Comparison of ENCODE assay signal across 28 mouse cellular contexts in genomic region chr2:74695383-74695782, GRCm38 (mm10). TPM values are rescaled to one million over a fixed set of nuclear protein-coding genes. Genes with fewer than 3 reads are reported as not detected.
A peak's percentile ranks its signal among the peaks of the same experiment; 100 is the strongest.
DNase-seq lines count a peak whose midpoint lies in the region; ATAC-seq and TF ChIP-seq lines count a peak whose summit lies in the region.
"Had no signal": no experiment of that assay in that cellular context is flagged by ENCODE, and none has a peak within 500 bp of the region (broad histone marks: within the 10 kb centered on the region; RNA-seq: fewer than 3 reads in every experiment).

No protein-coding gene starts in this region.

- peak overlapping the region; percentile 30; the same call in 1 of the 2 replicates for H3K4me3 ChIP-seq in intestine, embryonic 14.5 days (ENCODE audit: low read depth, low read length)
- no peak overlapping the region for H3K4me3 ChIP-seq in intestine, postnatal 0 days (ENCODE audit: low read depth, low read length)
- H3K4me3 ChIP-seq in midbrain, embryonic 10.5 days, result no peak overlapping the region
- H3K4me3 ChIP-seq in midbrain, postnatal 0 days (ENCODE audit: low read depth, low read length), result no peak overlapping the region
- peak overlapping the region; percentile 74; the same call in 1 of the 2 replicates for H3K4me3 ChIP-seq in limb, embryonic 14.5 days (replicated peaks; ENCODE audit: low read length)
- H3K4me3 ChIP-seq: embryonic facial prominence, embryonic 12.5 days; gastrocnemius, adult 2 months; hindbrain, embryonic 10.5 days; left cerebral cortex, adult 2 months; megakaryocyte, embryonic 14.5 days had no signal

- H3K27ac ChIP-seq in intestine, embryonic 14.5 days (ENCODE audit: low read depth), result peak overlapping the region; percentile 76; the same call in 1 of the 2 replicates
- no peak overlapping the region for H3K27ac ChIP-seq in intestine, postnatal 0 days (ENCODE audit: low read depth, low read length)
- H3K27ac ChIP-seq in midbrain, embryonic 10.5 days (replicated peaks), result no peak overlapping the region
- no peak overlapping the region for H3K27ac ChIP-seq in midbrain, postnatal 0 days (ENCODE audit: low read depth, low read length)
- peak overlapping the region; percentile 89; the same call in 1 of the 2 replicates for H3K27ac ChIP-seq in limb, embryonic 14.5 days (replicated peaks; ENCODE audit: low read depth, low read length)
- H3K27ac ChIP-seq: embryonic facial prominence, embryonic 12.5 days; gastrocnemius, adult 2 months; hindbrain, embryonic 10.5 days; left cerebral cortex, adult 2 months; liver, embryonic 14.5 days had no signal

- peaks cover 100% of the 10 kb centered on the region for H3K27me3 ChIP-seq in intestine, embryonic 14.5 days (replicated peaks; ENCODE audit: control insufficient read depth, insufficient read depth, low read length)
- peaks cover 100% of the 10 kb centered on the region for H3K27me3 ChIP-seq in intestine, postnatal 0 days (replicated peaks; ENCODE audit: control insufficient read depth, insufficient read depth, low read length)
- H3K27me3 ChIP-seq in midbrain, embryonic 10.5 days (ENCODE audit: low read depth, poor library complexity, severe bottlenecking), result peaks cover 100% of the 10 kb centered on the region
- H3K27me3 ChIP-seq in midbrain, postnatal 0 days (ENCODE audit: insufficient read depth, low read length), result peaks cover 93% of the 10 kb centered on the region
- H3K27me3 ChIP-seq in limb, embryonic 14.5 days (ENCODE audit: control insufficient read depth, insufficient read depth, low read length), result peaks cover 48% of the 10 kb centered on the region

- H3K9me3 ChIP-seq in intestine, embryonic 14.5 days (ENCODE audit: control insufficient read depth, low read length), result no peaks in the 10 kb centered on the region
- H3K9me3 ChIP-seq in intestine, postnatal 0 days (ENCODE audit: control insufficient read depth), result no peaks in the 10 kb centered on the region
- H3K9me3 ChIP-seq in midbrain, embryonic 10.5 days (replicated peaks), result no peaks in the 10 kb centered on the region
- 0 out of 2 replicates have a peak, but pooled peaks cover 5% of the 10 kb centered on the region for H3K9me3 ChIP-seq in midbrain, postnatal 0 days (ENCODE audit: low read length)
- no peaks in the 10 kb centered on the region for H3K9me3 ChIP-seq in limb, embryonic 14.5 days (ENCODE audit: control insufficient read depth, low read length)
- H3K9me3 ChIP-seq: embryonic facial prominence, embryonic 12.5 days; hindbrain, embryonic 10.5 days had no signal

- TF ChIP-seq POLR2A in limb, embryonic 14.5 days (IDR thresholded peaks at IDR 0.05; ENCODE audit: borderline replicate concordance, extremely low read depth, insufficient read depth, insufficient read length), result no peak

- no peaks in the 10 kb centered on the region for H3K36me3 ChIP-seq in intestine, embryonic 14.5 days (ENCODE audit: control insufficient read depth, insufficient read depth, low read length)
- no peaks in the 10 kb centered on the region for H3K36me3 ChIP-seq in intestine, postnatal 0 days (ENCODE audit: control insufficient read depth, insufficient read depth)
- H3K36me3 ChIP-seq in midbrain, embryonic 10.5 days, result no peaks in the 10 kb centered on the region
- H3K36me3 ChIP-seq in midbrain, postnatal 0 days (ENCODE audit: insufficient read depth, low read length), result no peaks in the 10 kb centered on the region
- peaks cover 20% of the 10 kb centered on the region for H3K36me3 ChIP-seq in limb, embryonic 14.5 days (ENCODE audit: control insufficient read depth, insufficient read depth, low read length)
- H3K36me3 ChIP-seq: embryonic facial prominence, embryonic 12.5 days; hindbrain, embryonic 10.5 days had no signal

- H3K9ac ChIP-seq in intestine, embryonic 14.5 days (ENCODE audit: low read length), result peak overlapping the region; percentile 2; the same call in 1 of the 2 replicates
- no peak overlapping the region for H3K9ac ChIP-seq in intestine, postnatal 0 days (ENCODE audit: low read depth, low read length)
- no peak overlapping the region for H3K9ac ChIP-seq in midbrain, postnatal 0 days (replicated peaks; ENCODE audit: low read length, poor library complexity, severe bottlenecking)
- H3K9ac ChIP-seq in limb, embryonic 14.5 days (ENCODE audit: low read depth, low read length, severe bottlenecking), result peak overlapping the region; percentile 86
- H3K9ac ChIP-seq: embryonic facial prominence, embryonic 12.5 days; liver, embryonic 14.5 days; lung, embryonic 14.5 days had no signal

- WGBS in intestine, embryonic 14.5 days, result 13% methylated on average over 1 of the region's 1 CpGs
- 8% methylated on average over 1 of the region's 1 CpGs for WGBS in intestine, postnatal 0 days
- 12% methylated on average over 1 of the region's 1 CpGs for WGBS in midbrain, embryonic 10.5 days
- WGBS in midbrain, postnatal 0 days, result 5% methylated on average over 1 of the region's 1 CpGs
- 11% methylated on average over 1 of the region's 1 CpGs for WGBS in limb, embryonic 14.5 days

- DNase-seq in intestine, embryonic 14.5 days (ENCODE audit: low spot score), result peak; percentile 51
- DNase-seq in midbrain, embryonic 10.5 days (ENCODE audit: low spot score), result peak; percentile 20
- DNase-seq in midbrain, postnatal 0 days (ENCODE audit: low spot score), result no peak
- no peak for DNase-seq in limb, embryonic 14.5 days (ENCODE audit: low spot score)
- DNase-seq in adrenal gland, adult (ENCODE audit: inconsistent age in 2 of 2, low spot score in 1 of 2), result no peak
- no peak for DNase-seq in T-cell, adult 2 months (ENCODE audit: low spot score)
- DNase-seq: adrenal gland, adult 2 months; cerebellum, adult 11 months; cerebellum, postnatal 14 days; gastrocnemius, adult 2 months; heart, postnatal 10 days; lung, embryonic 14.5 days; lung, postnatal 36 days; midbrain, embryonic 14.5 days; right cerebral cortex, postnatal 25 days; spleen, adult 18-20 months had no signal

- no peak for TF ChIP-seq CTCF in intestine, postnatal 0 days (IDR thresholded peaks at IDR 0.05; ENCODE audit: low read depth)
- TF ChIP-seq CTCF in midbrain, postnatal 0 days (IDR thresholded peaks at IDR 0.05), result no peak

- H3K4me1 ChIP-seq in intestine, embryonic 14.5 days (replicated peaks; ENCODE audit: control insufficient read depth, insufficient read depth, low read length), result no peaks in the 10 kb centered on the region
- 0 out of 2 replicates have a peak, but pooled peaks cover 2% of the 10 kb centered on the region for H3K4me1 ChIP-seq in intestine, postnatal 0 days (replicated peaks; ENCODE audit: control insufficient read depth, insufficient read depth, low read length)
- H3K4me1 ChIP-seq in midbrain, embryonic 10.5 days, result peaks cover 21% of the 10 kb centered on the region
- 0 out of 2 replicates have a peak, but pooled peaks cover 2% of the 10 kb centered on the region for H3K4me1 ChIP-seq in midbrain, postnatal 0 days (ENCODE audit: insufficient read depth, low read length)
- H3K4me1 ChIP-seq in limb, embryonic 14.5 days (ENCODE audit: control insufficient read depth, insufficient read depth, low read length), result peaks cover 46% of the 10 kb centered on the region

- H3K4me2 ChIP-seq in intestine, embryonic 14.5 days (ENCODE audit: low read length), result peak overlapping the region; percentile 51; the same call in 1 of the 2 replicates
- no peak overlapping the region for H3K4me2 ChIP-seq in intestine, postnatal 0 days (replicated peaks; ENCODE audit: low read depth)
- H3K4me2 ChIP-seq in midbrain, postnatal 0 days (ENCODE audit: low read depth, low read length, poor library complexity, severe bottlenecking), result no peak overlapping the region
- H3K4me2 ChIP-seq in limb, embryonic 14.5 days (replicated peaks; ENCODE audit: low read depth, low read length, severe bottlenecking), result peak overlapping the region; percentile 96
- H3K4me2 ChIP-seq: embryonic facial prominence, embryonic 12.5 days; lung, embryonic 14.5 days had no signal

- ATAC-seq in intestine, embryonic 14.5 days (replicated peaks; ENCODE audit: low FRiP score, low TSS enrichment, low read depth), result no peak
- ATAC-seq in intestine, postnatal 0 days, result no peak
- no peak for ATAC-seq in midbrain, postnatal 0 days (ENCODE audit: low FRiP score)
- no peak for ATAC-seq in limb, embryonic 14.5 days (ENCODE audit: low FRiP score, low read depth)
- ATAC-seq: forebrain, embryonic 14.5 days; hindbrain, embryonic 16.5 days; intestine, embryonic 16.5 days had no signal

RNA-seq across cellular contexts. Expression of gene Hoxd9, which starts 2.1 kb away (rescaled TPM):
- polyA plus RNA-seq in intestine, embryonic 14.5 days (2014; fragmentation: Nextera tagmentation; extraction: Ambion mirVana), result 3.9 and 6.8 TPM in 2 replicates
- 0.64 and 1.6 TPM in 2 replicates for polyA plus RNA-seq in intestine, postnatal 0 days (2015; fragmentation: Nextera tagmentation; extraction: Ambion mirVana)
- not detected in 2 replicates for polyA plus RNA-seq in midbrain, embryonic 10.5 days (2016; fragmentation: Nextera tagmentation; extraction: Ambion mirVana)
- not detected in 2 replicates for total RNA-seq in midbrain, postnatal 0 days (2014; rRNA removed)
- not detected in 2 replicates for polyA plus RNA-seq in midbrain, postnatal 0 days (2015; fragmentation: Nextera tagmentation; extraction: Ambion mirVana)
- polyA plus RNA-seq in limb, embryonic 14.5 days (2012; rRNA removed), result 19.6 and 25.7 TPM in 2 replicates
- 7.6 and 8.7 TPM in 2 replicates for polyA plus RNA-seq in limb, embryonic 14.5 days (2014; fragmentation: Nextera tagmentation; extraction: Ambion mirVana)
- total RNA-seq: layer of hippocampus, postnatal 10 days; left cerebral cortex, adult 2 months; left cerebral cortex, postnatal 36 days had no signal
- polyA plus RNA-seq: forebrain, embryonic 14.5 days; hindbrain, embryonic 10.5 days; hindbrain, embryonic 16.5 days; midbrain, embryonic 14.5 days had no signal

RNA-seq across cellular contexts. Expression of gene Hoxd10, which starts 3.7 kb away (rescaled TPM):
- 7.8 and 13.7 TPM in 2 replicates for polyA plus RNA-seq in intestine, embryonic 14.5 days (2014; fragmentation: Nextera tagmentation; extraction: Ambion mirVana)
- 0.10 and 1.6 TPM in 2 replicates for polyA plus RNA-seq in intestine, postnatal 0 days (2015; fragmentation: Nextera tagmentation; extraction: Ambion mirVana)
- polyA plus RNA-seq in midbrain, embryonic 10.5 days (2016; fragmentation: Nextera tagmentation; extraction: Ambion mirVana), result not detected in 2 replicates
- total RNA-seq in midbrain, postnatal 0 days (2014; rRNA removed), result 0.22 TPM in 1 of 2 replicates, not detected in the other
- not detected in 2 replicates for polyA plus RNA-seq in midbrain, postnatal 0 days (2015; fragmentation: Nextera tagmentation; extraction: Ambion mirVana)
- 37.9 and 39.4 TPM in 2 replicates for polyA plus RNA-seq in limb, embryonic 14.5 days (2012; rRNA removed)
- 18.3 and 26.1 TPM in 2 replicates for polyA plus RNA-seq in limb, embryonic 14.5 days (2014; fragmentation: Nextera tagmentation; extraction: Ambion mirVana)
- total RNA-seq: adrenal gland, adult 2 months; heart, postnatal 10 days; layer of hippocampus, postnatal 10 days; left cerebral cortex, adult 2 months; left cerebral cortex, postnatal 36 days had no signal
- polyA plus RNA-seq: adrenal gland, adult 2 months; embryonic facial prominence, embryonic 12.5 days; forebrain, embryonic 14.5 days; frontal cortex, adult 2 months; hindbrain, embryonic 10.5 days; hindbrain, embryonic 16.5 days; lung, embryonic 14.5 days; midbrain, embryonic 14.5 days had no signal

RNA-seq across cellular contexts. Expression of gene Hoxd8, which starts 9.0 kb away (rescaled TPM):
- 6.1 and 8.4 TPM in 2 replicates for polyA plus RNA-seq in intestine, embryonic 14.5 days (2014; fragmentation: Nextera tagmentation; extraction: Ambion mirVana)
- 2.2 and 2.7 TPM in 2 replicates for polyA plus RNA-seq in intestine, postnatal 0 days (2015; fragmentation: Nextera tagmentation; extraction: Ambion mirVana)
- not detected in 2 replicates for polyA plus RNA-seq in midbrain, embryonic 10.5 days (2016; fragmentation: Nextera tagmentation; extraction: Ambion mirVana)
- 0.05 TPM in 1 of 2 replicates, not detected in the other for total RNA-seq in midbrain, postnatal 0 days (2014; rRNA removed)
- not detected in 2 replicates for polyA plus RNA-seq in midbrain, postnatal 0 days (2015; fragmentation: Nextera tagmentation; extraction: Ambion mirVana)
- polyA plus RNA-seq in limb, embryonic 14.5 days (2012; rRNA removed), result 12.7 and 13.1 TPM in 2 replicates
- polyA plus RNA-seq in limb, embryonic 14.5 days (2014; fragmentation: Nextera tagmentation; extraction: Ambion mirVana), result 11.4 and 12.8 TPM in 2 replicates
- total RNA-seq: left cerebral cortex, adult 2 months; left cerebral cortex, postnatal 36 days had no signal
- polyA plus RNA-seq: hindbrain, embryonic 10.5 days; midbrain, embryonic 14.5 days had no signal

RNA-seq across cellular contexts. Expression of gene Hoxd11, which starts 16.0 kb away (rescaled TPM):
- polyA plus RNA-seq in intestine, embryonic 14.5 days (2014; fragmentation: Nextera tagmentation; extraction: Ambion mirVana), result 3.6 and 4.2 TPM in 2 replicates
- polyA plus RNA-seq in intestine, postnatal 0 days (2015; fragmentation: Nextera tagmentation; extraction: Ambion mirVana), result 0.64 TPM in 1 of 2 replicates, not detected in the other
- not detected in 2 replicates for polyA plus RNA-seq in midbrain, embryonic 10.5 days (2016; fragmentation: Nextera tagmentation; extraction: Ambion mirVana)
- not detected in 2 replicates for total RNA-seq in midbrain, postnatal 0 days (2014; rRNA removed)
- polyA plus RNA-seq in midbrain, postnatal 0 days (2015; fragmentation: Nextera tagmentation; extraction: Ambion mirVana), result not detected in 2 replicates
- 40.0 and 60.8 TPM in 2 replicates for polyA plus RNA-seq in limb, embryonic 14.5 days (2012; rRNA removed)
- 21.4 and 30.0 TPM in 2 replicates for polyA plus RNA-seq in limb, embryonic 14.5 days (2014; fragmentation: Nextera tagmentation; extraction: Ambion mirVana)
- total RNA-seq: adrenal gland, adult 2 months; gastrocnemius, adult 2 months; heart, postnatal 10 days; layer of hippocampus, postnatal 10 days; left cerebral cortex, adult 2 months; left cerebral cortex, postnatal 36 days had no signal
- polyA plus RNA-seq: adrenal gland, adult 2 months; embryonic facial prominence, embryonic 12.5 days; forebrain, embryonic 14.5 days; frontal cortex, adult 2 months; hindbrain, embryonic 10.5 days; hindbrain, embryonic 16.5 days; lung, embryonic 14.5 days; midbrain, embryonic 14.5 days had no signal

RNA-seq across cellular contexts. Expression of gene Hoxd3, which starts 16.3 kb away (rescaled TPM):
- 27.6 and 27.8 TPM in 2 replicates for polyA plus RNA-seq in intestine, embryonic 14.5 days (2014; fragmentation: Nextera tagmentation; extraction: Ambion mirVana)
- 3.2 and 3.3 TPM in 2 replicates for polyA plus RNA-seq in intestine, postnatal 0 days (2015; fragmentation: Nextera tagmentation; extraction: Ambion mirVana)
- polyA plus RNA-seq in midbrain, embryonic 10.5 days (2016; fragmentation: Nextera tagmentation; extraction: Ambion mirVana), result 0.06 TPM in 1 of 2 replicates, not detected in the other
- total RNA-seq in midbrain, postnatal 0 days (2014; rRNA removed), result 11.6 TPM in 1 of 2 replicates, not detected in the other
- polyA plus RNA-seq in midbrain, postnatal 0 days (2015; fragmentation: Nextera tagmentation; extraction: Ambion mirVana), result not detected in 2 replicates
- polyA plus RNA-seq in limb, embryonic 14.5 days (2012; rRNA removed), result 2.3 and 2.8 TPM in 2 replicates
- 0.59 and 0.95 TPM in 2 replicates for polyA plus RNA-seq in limb, embryonic 14.5 days (2014; fragmentation: Nextera tagmentation; extraction: Ambion mirVana)
- total RNA-seq: gastrocnemius, adult 2 months; heart, postnatal 10 days; layer of hippocampus, postnatal 10 days; left cerebral cortex, adult 2 months; left cerebral cortex, postnatal 36 days had no signal
- polyA plus RNA-seq: forebrain, embryonic 14.5 days; frontal cortex, adult 2 months; lung, embryonic 14.5 days; midbrain, embryonic 14.5 days had no signal

Comparison
In these comparisons a context has a peak if more than half of its experiments do, and no peak if none do; other contexts are left out.
1. DNase-seq: peak in intestine, embryonic 14.5 days (single experiment) and midbrain, embryonic 10.5 days (single experiment); none in midbrain, postnatal 0 days (single experiment), limb, embryonic 14.5 days (single experiment), adrenal gland, adult (0 of 2) and T-cell, adult 2 months (single experiment).
2. H3K27ac ChIP-seq: peak in intestine, embryonic 14.5 days (single experiment) and limb, embryonic 14.5 days (single experiment); none in intestine, postnatal 0 days (single experiment), midbrain, embryonic 10.5 days (single experiment) and midbrain, postnatal 0 days (single experiment).
3. H3K4me2 ChIP-seq: peak in intestine, embryonic 14.5 days (single experiment) and limb, embryonic 14.5 days (single experiment); none in intestine, postnatal 0 days (single experiment) and midbrain, postnatal 0 days (single experiment).
4. H3K4me3 ChIP-seq: peak in intestine, embryonic 14.5 days (single experiment) and limb, embryonic 14.5 days (single experiment); none in intestine, postnatal 0 days (single experiment), midbrain, embryonic 10.5 days (single experiment) and midbrain, postnatal 0 days (single experiment).
5. H3K9ac ChIP-seq: peak in intestine, embryonic 14.5 days (single experiment) and limb, embryonic 14.5 days (single experiment); none in intestine, postnatal 0 days (single experiment) and midbrain, postnatal 0 days (single experiment).